Mouse (Mus musculus) cerebellum, postnatal 14 days (tissue): ENCODE data around the gene Fbxo39.

Source experiments
- DNase-seq, 2 experiments: peaks; one replicate each; pipeline ENCODE4 v3.0.0; 2021; ENCODE audit warnings: mixed read lengths in 2 of 2

The Fbxo39 gene

DNA sequence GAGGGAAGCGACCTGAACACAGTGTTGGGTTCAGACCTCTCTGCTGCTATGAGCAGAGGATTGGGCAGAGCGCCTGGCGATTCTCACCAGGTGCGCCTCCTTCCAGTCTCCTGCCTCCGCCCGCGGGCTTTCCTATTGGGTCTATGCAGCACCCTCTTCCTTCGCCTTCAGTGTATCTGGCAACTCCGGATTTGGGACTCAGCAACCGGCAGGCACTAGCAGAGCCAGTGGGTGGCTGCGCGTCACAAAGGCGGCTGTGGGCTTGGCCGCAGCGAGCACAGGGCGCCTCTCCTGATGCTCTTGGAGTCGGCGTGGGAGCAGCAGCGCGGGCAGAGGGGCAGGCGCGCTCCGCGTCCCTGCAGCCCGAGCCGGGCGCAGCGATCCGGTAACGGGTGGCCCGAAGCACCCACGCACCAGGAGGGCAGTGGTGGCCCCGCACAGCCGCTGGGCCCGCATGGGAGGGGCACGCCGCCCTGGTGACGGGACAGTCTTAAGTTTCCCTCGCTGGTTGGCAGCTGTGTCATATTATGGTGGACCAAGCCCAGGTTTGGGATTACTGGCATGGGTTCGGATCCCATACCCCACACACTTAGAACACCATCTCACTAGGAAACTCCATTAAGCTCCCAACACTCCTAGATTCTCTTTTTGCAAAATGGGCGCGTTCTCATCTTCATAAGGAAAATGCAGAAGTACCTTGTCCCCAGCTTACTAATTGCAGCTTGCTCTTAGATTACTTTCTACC is at the start of gene Fbxo39:
Fbxo39 (plus strand) TSS at position 294 of the 745 bp plus-strand sequence.
- DNase-seq, result no peak

- peak; percentile 37 to 42 for DNase-seq
Observed at GRCm38 (mm10) chr11:72265483-72265882, 48.8 kb upstream of the Fbxo39 start.

- DNase-seq, result peak; percentile 71 to 79
Observed at GRCm38 (mm10) chr11:72266207-72266959, 47.9 kb upstream of the Fbxo39 start.

- no peak for DNase-seq
Observed at GRCm38 (mm10) chr11:72266960-72267560, 47.2 kb upstream of the Fbxo39 start, which contains the start of gene Slc13a5. TSS of gene Slc13a5 (minus strand) at chr11:72267222.

GRCm38 (mm10) chr11:72271761-72272160 is 42.5 kb upstream of the Fbxo39 start:
- DNase-seq, result no peak

DNA sequence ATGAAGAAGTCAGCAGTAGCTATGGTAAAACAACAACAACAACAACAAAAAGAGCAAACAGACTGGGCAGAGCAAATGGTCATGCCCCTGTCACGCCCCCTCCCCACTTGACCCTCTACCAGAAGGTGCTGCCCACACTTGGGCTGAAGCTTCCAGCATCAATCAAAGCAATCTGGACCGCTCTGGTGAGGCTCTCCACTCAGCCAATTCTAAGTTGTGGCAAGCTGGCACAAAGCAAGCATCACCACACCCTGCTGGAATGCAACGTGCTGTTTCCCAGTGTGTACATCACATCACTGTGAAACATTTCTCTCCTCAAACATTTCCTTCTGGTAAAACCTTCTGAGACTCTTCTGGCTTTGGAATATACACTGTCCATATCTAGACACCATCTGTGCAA is 40.9 kb upstream of the Fbxo39 start:
- DNase-seq, result peak in 1 of 2 experiments; percentile 21

GRCm38 (mm10) chr11:72281143-72281851 is 32.9 kb upstream of the Fbxo39 start:
- no peak for DNase-seq

GRCm38 (mm10) chr11:72281852-72282400 is 32.3 kb upstream of the Fbxo39 start:
- no peak for DNase-seq

- no peak for DNase-seq
Observed at GRCm38 (mm10) chr11:72283486-72284224, 30.6 kb upstream of the Fbxo39 start.

GRCm38 (mm10) chr11:72284532-72285182 is 29.6 kb upstream of the Fbxo39 start:
- no peak for DNase-seq

- no peak for DNase-seq
Observed at GRCm38 (mm10) chr11:72285971-72286480, 28.2 kb upstream of the Fbxo39 start.

GRCm38 (mm10) chr11:72286651-72287050 is 27.6 kb upstream of the Fbxo39 start:
- no peak for DNase-seq

DNA sequence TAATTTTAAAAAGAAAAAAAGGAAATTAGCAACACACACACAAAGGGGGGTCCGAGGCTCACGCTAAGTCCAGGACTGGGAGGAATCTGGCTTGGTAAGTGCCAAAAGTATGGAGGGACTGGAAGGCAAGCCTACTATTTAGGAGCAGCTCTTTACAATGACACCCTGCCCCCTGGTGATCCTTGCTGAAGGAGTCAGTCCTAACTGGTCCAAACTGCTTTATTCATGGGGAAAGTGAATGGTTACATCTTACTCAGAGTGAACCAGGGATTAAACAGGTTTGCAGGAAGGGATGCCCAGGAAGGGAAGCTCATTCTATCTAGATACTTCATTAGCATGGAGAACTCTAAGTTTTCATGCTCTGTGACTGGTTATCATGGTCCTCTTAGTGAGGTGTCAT is 27.1 kb upstream of the Fbxo39 start:
- no peak for DNase-seq

DNA sequence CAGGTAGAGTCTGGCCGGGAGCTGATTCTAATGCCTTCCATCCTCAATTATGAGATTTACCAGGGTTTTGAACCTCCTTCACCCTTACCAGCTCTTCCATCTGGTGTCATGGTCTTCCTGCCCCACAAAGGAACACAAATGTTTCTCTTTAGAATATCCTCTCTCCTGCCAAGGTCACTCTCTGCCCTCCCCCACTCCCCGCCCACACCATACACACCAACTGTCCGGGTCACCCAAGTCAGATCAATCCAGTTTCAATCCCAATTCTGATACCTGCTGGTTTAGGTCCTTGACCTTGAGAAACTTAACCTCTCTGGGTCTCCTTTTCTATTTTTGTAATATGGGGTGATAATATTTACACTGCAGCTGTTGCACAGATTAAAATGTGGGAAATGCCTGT is 26.7 kb upstream of the Fbxo39 start:
- DNase-seq, result no peak

DNA sequence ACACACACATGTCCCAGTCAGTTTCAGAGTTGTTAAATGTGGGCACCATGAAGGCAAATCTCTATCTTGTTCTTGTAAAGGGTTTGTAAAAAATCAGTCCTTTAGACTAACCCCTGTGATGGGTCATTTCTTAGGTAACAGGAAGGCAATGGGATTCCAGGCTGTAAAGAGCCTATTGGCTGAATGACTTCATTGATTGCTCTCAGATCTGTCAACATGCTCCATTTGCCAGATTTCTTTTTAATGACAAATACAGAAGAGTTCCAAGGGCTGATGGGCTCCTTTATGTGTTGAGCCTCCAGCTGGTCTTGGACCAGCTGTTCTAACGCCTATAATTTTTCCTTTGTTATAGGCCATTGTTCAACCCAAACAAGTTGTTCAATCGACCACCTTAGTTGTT is 21.1 kb upstream of the Fbxo39 start:
- DNase-seq, result no peak

- peak; percentile 13 to 19 for DNase-seq
Observed at GRCm38 (mm10) chr11:72301334-72301733, 12.9 kb upstream of the Fbxo39 start, which contains the start of gene Xaf1. TSS of gene Xaf1 (plus strand) at chr11:72301629.

- DNase-seq, result peak; percentile 88 to 92
Observed at GRCm38 (mm10) chr11:72302230-72302629, 12.0 kb upstream of the Fbxo39 start.

- no peak for DNase-seq
Observed at GRCm38 (mm10) chr11:72307461-72307860, 6.8 kb upstream of the Fbxo39 start.

- no peak for DNase-seq
Observed at GRCm38 (mm10) chr11:72308982-72309381, 5.3 kb upstream of the Fbxo39 start.

DNA sequence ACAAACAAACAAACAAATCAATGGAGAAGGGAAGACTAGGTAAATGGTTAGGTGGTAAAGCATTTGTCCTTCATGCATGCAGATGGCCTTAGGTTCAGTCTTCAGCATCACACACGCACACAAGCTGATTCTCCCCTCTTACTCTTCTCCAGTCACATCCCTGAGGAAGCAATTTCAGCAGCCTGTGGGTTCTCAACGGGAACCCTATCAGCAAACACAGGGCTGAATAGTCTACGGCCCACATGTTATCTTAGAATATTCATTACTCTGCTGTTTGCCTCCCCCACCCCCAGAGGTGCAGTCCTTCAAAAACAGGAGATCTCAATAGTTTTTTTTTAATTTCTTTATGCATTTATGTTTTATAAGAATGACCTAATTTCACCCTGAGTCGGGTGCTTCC is 3.8 kb upstream of the Fbxo39 start:
- DNase-seq, result no peak
